Mouse (Mus musculus): ENCODE measurements around the gene Scmh1.

Gene Scmh1

GRCm38 (mm10) chr4:120565726-120566125, 160.6 kb downstream of the Scmh1 start:
- DNase-seq = no peak

- DNase-seq = no peak
Measured at GRCm38 (mm10) chr4:120568005-120568404, 162.9 kb downstream of the Scmh1 start.

GRCm38 (mm10) chr4:120569025-120569424, 163.9 kb downstream of the Scmh1 start:
- DNase-seq = no peak

- DNase-seq = peak; percentile 92 to 93
Measured at GRCm38 (mm10) chr4:120569486-120570437, 164.7 kb downstream of the Scmh1 start, which contains the start of gene Ctps. Ctps (minus strand) TSS chr4:120570276.

- no peak for DNase-seq
Measured at GRCm38 (mm10) chr4:120570438-120571069, 165.5 kb downstream of the Scmh1 start.

GRCm38 (mm10) chr4:120571070-120571464, 166.0 kb downstream of the Scmh1 start:
- no peak for DNase-seq

DNA sequence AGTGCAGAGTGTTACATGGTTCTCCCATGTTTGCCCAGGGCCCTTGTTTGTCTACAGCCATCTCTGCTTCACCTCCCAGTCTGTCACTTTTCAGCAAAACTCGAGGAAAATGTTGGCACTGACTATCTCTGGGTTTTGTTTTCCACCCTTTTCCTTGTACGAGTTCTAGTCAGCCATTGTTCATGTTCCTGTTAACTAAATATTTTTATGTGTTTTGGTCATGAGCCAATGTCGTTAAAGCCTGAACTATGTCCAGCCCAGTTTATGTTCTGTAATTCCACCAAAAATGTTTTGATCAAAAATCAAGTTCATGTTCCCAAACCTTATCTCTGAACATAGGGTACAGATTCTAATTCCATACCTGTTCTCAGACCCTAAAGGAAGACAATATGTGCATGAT, 166.6 kb downstream of the Scmh1 start:
- no peak for DNase-seq
